Mouse (Mus musculus): ENCODE data around the gene Tbx19.

DNA sequence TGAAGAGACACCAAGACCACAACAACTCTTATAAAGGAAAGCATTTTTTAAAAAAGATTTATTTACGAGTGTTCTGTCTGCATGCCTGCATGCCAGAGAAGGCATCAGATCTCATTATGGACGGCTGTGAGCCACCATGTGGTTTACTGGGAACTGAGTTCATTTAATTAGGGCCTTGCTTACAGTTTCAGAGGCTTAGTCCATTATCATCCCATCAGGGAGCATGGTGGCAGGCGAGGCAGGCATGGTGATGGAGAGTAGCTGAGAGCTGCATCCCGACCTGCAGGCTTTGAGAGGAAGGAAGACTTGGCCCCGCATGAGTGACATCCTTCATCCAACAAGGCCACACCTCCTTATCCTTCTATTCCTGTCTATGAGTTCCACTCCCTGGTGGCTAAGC lies 52.1 kb downstream of the Tbx19 start:
- no peak for TF ChIP-seq POLR2A (IDR thresholded peaks at IDR 0.05; ENCODE audit: borderline replicate concordance, extremely low read depth, insufficient read depth, insufficient read length, poor library complexity, severe bottlenecking)
- TF ChIP-seq CTCF (IDR thresholded peaks at IDR 0.05; ENCODE audit: borderline replicate concordance, extremely low read depth, insufficient read depth, insufficient read length) = no peak

All from brain, embryonic 14.5 days (tissue).